Mouse (Mus musculus) thymus, adult 2 months (tissue): ENCODE data around the gene Gadd45g.

ENCODE experiments used
- CTCF ChIP-seq: fragments of 200-500 bp; IDR thresholded peaks from 2 replicates; pipeline ENCODE4 v1.5.1; 2012; ENCODE audit warnings: mild to moderate bottlenecking, control low read depth, low read length, moderate library complexity, borderline replicate concordance; ENCODE audit not compliant: control insufficient read depth, poor library complexity, insufficient read depth; ENCODE audit errors: extremely low read depth
- POLR2A ChIP-seq: fragments of 200-500 bp; IDR thresholded peaks from 2 replicates; pipeline ENCODE4 v1.6.1; 2012; ENCODE audit warnings: mild to moderate bottlenecking, low read length, control low read depth, moderate library complexity; ENCODE audit not compliant: control insufficient read depth, poor library complexity, insufficient read depth; ENCODE audit errors: extremely low read depth

GRCm38 (mm10) chr13:51821988-51822387, 24.5 kb upstream of the Gadd45g start:
- TF ChIP-seq POLR2A (no peak), CTCF (no peak)
